Mouse (Mus musculus) bone marrow macrophage, adult 2 months (primary cell): ENCODE data around the gene Upp1.

Source experiments
- CTCF ChIP-seq: IDR thresholded peaks from 2 replicates; pipeline ENCODE4 v1.5.1; 2012; ENCODE audit warnings: low read depth, mild to moderate bottlenecking, low read length, moderate library complexity
- POLR2A ChIP-seq: IDR thresholded peaks from 2 replicates; pipeline ENCODE4 v1.6.1; 2012; ENCODE audit warnings: mild to moderate bottlenecking, low read depth, low read length, borderline replicate concordance

DNA sequence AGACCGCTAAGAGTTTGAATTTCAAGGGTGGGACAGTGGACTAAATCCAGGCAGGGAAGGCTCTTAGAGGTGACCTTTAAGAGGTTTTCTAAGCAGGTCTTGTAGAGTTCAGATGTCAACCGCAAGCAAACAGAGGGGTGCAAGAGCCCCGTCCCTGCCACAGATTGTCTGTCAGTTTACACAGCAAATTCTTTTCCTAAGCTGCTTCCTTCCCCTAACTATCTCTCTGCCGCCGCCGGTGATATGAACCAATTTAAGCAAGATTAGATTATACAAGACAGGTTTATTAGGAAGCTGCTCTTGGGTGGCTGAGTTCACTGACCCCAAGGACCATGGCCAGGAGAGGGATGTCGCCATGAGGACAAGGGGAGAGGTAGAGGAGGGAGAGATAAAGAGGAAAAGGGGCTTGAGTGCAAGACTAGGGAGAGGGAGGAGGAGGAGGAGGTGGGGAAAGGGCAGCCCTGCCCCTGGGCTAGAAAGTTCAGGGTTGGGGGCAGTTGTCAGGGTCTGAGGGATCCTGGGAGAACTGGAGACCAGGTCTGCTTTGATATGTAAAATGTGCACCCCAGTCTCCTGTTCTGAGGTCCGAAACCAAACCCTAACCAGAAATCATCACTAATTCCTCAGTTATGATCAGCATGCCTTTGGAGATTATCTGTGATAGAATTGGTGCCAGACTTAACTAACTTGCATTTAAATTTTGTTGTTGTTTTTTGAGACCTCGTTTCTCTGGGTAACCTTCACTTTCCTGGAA, 2.4 kb upstream of the Upp1 start:
- TF ChIP-seq CTCF (no peak), POLR2A (no peak)
